Mouse (Mus musculus) liver, embryonic 15.5 days (tissue): ENCODE measurements around the gene 5330417C22Rik. TPM values are rescaled to one million over a fixed set of nuclear protein-coding genes. Genes with fewer than 3 reads are reported as not detected.

ENCODE experiments used
- ATAC-seq: fragments of 200-750 bp; cut with Nextera tagmentation; 2 replicates; pipeline ENCODE4 v1.8.0; 2017; ENCODE audit warnings: moderate number of reproducible peaks, mild to moderate bottlenecking, moderate library complexity; ENCODE audit not compliant: insufficient read depth
- H3K27ac ChIP-seq: fragments of 300-500 bp; sonication (generic); replicated peaks from 2 replicates; pipeline ENCODE4 v1.5.1; 2015; ENCODE audit warnings: mild to moderate bottlenecking, inconsistent platforms
- H3K27me3 ChIP-seq: fragments of 300-500 bp; sonication (generic); 2 replicates; pipeline ENCODE4 v1.6.1; 2015; ENCODE audit warnings: mild to moderate bottlenecking, inconsistent platforms
- H3K36me3 ChIP-seq: fragments of 300-500 bp; sonication (generic); replicated peaks from 2 replicates; pipeline ENCODE4 v1.6.1; 2015; ENCODE audit warnings: moderate library complexity, mild to moderate bottlenecking, inconsistent platforms
- H3K4me1 ChIP-seq: fragments of 300-500 bp; sonication (generic); replicated peaks from 2 replicates; pipeline ENCODE4 v1.6.1; 2015; ENCODE audit warnings: inconsistent platforms
- H3K4me2 ChIP-seq: fragments of 300-500 bp; sonication (generic); 2 replicates; pipeline ENCODE4 v1.6.1; 2015; ENCODE audit warnings: moderate library complexity, mild to moderate bottlenecking, inconsistent platforms
- H3K4me3 ChIP-seq: fragments of 300-500 bp; sonication (generic); replicated peaks from 2 replicates; pipeline ENCODE4 v1.5.1; 2015; ENCODE audit warnings: mild to moderate bottlenecking, inconsistent platforms
- H3K9ac ChIP-seq: fragments of 300-500 bp; sonication (generic); 2 replicates; pipeline ENCODE4 v1.6.1; 2015; ENCODE audit warnings: moderate library complexity, mild to moderate bottlenecking, inconsistent platforms
- H3K9me3 ChIP-seq: fragments of 300-500 bp; sonication (generic); replicated peaks from 2 replicates; pipeline ENCODE4 v1.6.1; 2016; ENCODE audit warnings: inconsistent platforms
- WGBS: fragments of 180-500 bp; shearing (Covaris S2); methylation state at CpG from one replicate; pipeline ENCODE4 v1.1.7; 2015; ENCODE audit warnings: mixed read lengths; ENCODE audit not compliant: insufficient replicate concordance; 5-methylcytosine and 5-hydroxymethylcytosine counted together
- microRNA-seq: library from miRNA; unstranded; fragments of <30 nt; microRNA quantifications from one replicate; pipeline ENCODE4, GENCODE M21; 2016
- polyA plus RNA-seq: library from polyadenylated mRNA; unstranded; fragments of >200 nt; fragmentation: Nextera tagmentation; extraction: Ambion mirVana; gene quantifications from 2 replicates; pipeline ENCODE4 v1.2.1, GENCODE M21; 2015

Gene 5330417C22Rik
- polyA plus RNA-seq, 1 experiment from 2014 or later = 0.26 TPM

- Histone ChIP-seq H3K27me3 (peaks cover 17% of the 10 kb centered on the region), H3K27ac (no peak overlapping the region), H3K4me2 (no peak overlapping the region), H3K4me3 (no peak overlapping the region), H3K9ac (no peak overlapping the region), H3K4me1 (peaks cover 6% of the 10 kb centered on the region), H3K36me3 (no peaks in the 10 kb centered on the region), H3K9me3 (peaks cover 8% of the 10 kb centered on the region; the same call in 1 of the 2 replicates)
- WGBS = 39% methylated on average over 5 of the region's 5 CpGs
- ATAC-seq = no peak
Observed at GRCm38 (mm10) chr3:108410359-108410714, 126.0 kb downstream of the 5330417C22Rik start.

- Histone ChIP-seq H3K4me1 (peaks cover under 1% of the 10 kb centered on the region), H3K36me3 (no peaks in the 10 kb centered on the region), H3K27ac (no peak overlapping the region), H3K4me2 (no peak overlapping the region), H3K9me3 (peaks cover 8% of the 10 kb centered on the region; the same call in 1 of the 2 replicates), H3K27me3 (peaks cover 12% of the 10 kb centered on the region), H3K9ac (no peak overlapping the region), H3K4me3 (no peak overlapping the region)
- ATAC-seq = no peak
- 43% methylated on average over 8 of the region's 8 CpGs for WGBS
Observed at GRCm38 (mm10) chr3:108409656-108410358, 126.5 kb downstream of the 5330417C22Rik start.

- H3K27ac ChIP-seq = no peak overlapping the region
- H3K4me1 ChIP-seq = no peaks in the 10 kb centered on the region
- no peaks in the 10 kb centered on the region for H3K27me3 ChIP-seq
- no peaks in the 10 kb centered on the region for H3K36me3 ChIP-seq
- 75% methylated on average over 8 of the region's 8 CpGs for WGBS
- H3K4me3 ChIP-seq = no peak overlapping the region
- no peak overlapping the region for H3K9ac ChIP-seq
- ATAC-seq = no peak
- 0 out of 2 replicates have a peak, but pooled peaks cover under 1% of the 10 kb centered on the region for H3K9me3 ChIP-seq
- H3K4me2 ChIP-seq = no peak overlapping the region
Observed at GRCm38 (mm10) chr3:108408517-108409008, 127.8 kb downstream of the 5330417C22Rik start.

GRCm38 (mm10) chr3:108406306-108406885 is 129.9 kb downstream of the 5330417C22Rik start:
- peaks cover 3% of the 10 kb centered on the region; the same call in 1 of the 2 replicates for H3K4me1 ChIP-seq
- WGBS = 83% methylated on average over 24 of the region's 24 CpGs
- H3K27ac ChIP-seq = no peak overlapping the region

More at GRCm38 (mm10) chr3:108406306-108406885, 129.9 kb downstream of the 5330417C22Rik start:
- H3K4me2 ChIP-seq = no peak overlapping the region
- no peaks in the 10 kb centered on the region for H3K9me3 ChIP-seq
- no peak for ATAC-seq
- no peak overlapping the region for H3K9ac ChIP-seq
- H3K4me3 ChIP-seq = no peak overlapping the region
- 0 out of 2 replicates have a peak, but pooled peaks cover 5% of the 10 kb centered on the region for H3K27me3 ChIP-seq
- H3K36me3 ChIP-seq = no peaks in the 10 kb centered on the region

Small RNA genes lying within 50 kb of the gene (microRNA-seq; reads per million reads assigned to microRNA genes)
- not detected for gene Gm22860

Other genes starting within 250 kb of the 5330417C22Rik start
- gene Mybphl, start 171.6 kb downstream of the 5330417C22Rik start, polyA plus RNA-seq = 0.47 and 0.56 TPM in 2 replicates
- 11.9 and 13.6 TPM in 2 replicates for gene Psrc1, start 152.7 kb downstream of the 5330417C22Rik start, polyA plus RNA-seq
- gene Celsr2, start 121.0 kb downstream of the 5330417C22Rik start, polyA plus RNA-seq = 0.24 and 0.36 TPM in 2 replicates
- 72.2 and 79.6 TPM in 2 replicates for gene Sars, start 91.3 kb downstream of the 5330417C22Rik start, polyA plus RNA-seq
- not detected in 2 replicates for gene 1700013F07Rik, start 2.4 kb downstream of the 5330417C22Rik start, polyA plus RNA-seq
- gene Tmem167b, start 25.9 kb upstream of the 5330417C22Rik start, polyA plus RNA-seq = 15.1 and 16.2 TPM in 2 replicates
- gene Taf13, start 35.2 kb upstream of the 5330417C22Rik start, polyA plus RNA-seq = 9.5 and 10.4 TPM in 2 replicates
- 1.1 and 1.8 TPM in 2 replicates for gene Wdr47, start 54.7 kb upstream of the 5330417C22Rik start, polyA plus RNA-seq
- 33.1 and 42.0 TPM in 2 replicates for gene Clcc1, start 117.4 kb upstream of the 5330417C22Rik start, polyA plus RNA-seq
- 44.1 and 45.7 TPM in 2 replicates for gene Gpsm2, start 185.8 kb upstream of the 5330417C22Rik start, polyA plus RNA-seq
- gene Aknad1, start 203.1 kb upstream of the 5330417C22Rik start, polyA plus RNA-seq = 0.52 and 0.54 TPM in 2 replicates